Mouse (Mus musculus): ENCODE results near the gene Clptm1. TPM values are rescaled to one million over a fixed set of nuclear protein-coding genes. Genes with fewer than 3 reads are reported as not detected.
"Not testable (repeated sequence)": the region's sequence is repeated elsewhere in the genome, so short reads cannot be mapped to it uniquely, and the experiment has no call there.

Gene Clptm1
- total RNA-seq, 2 experiments from 2014 or later, result 131 to 144 TPM

DNA sequence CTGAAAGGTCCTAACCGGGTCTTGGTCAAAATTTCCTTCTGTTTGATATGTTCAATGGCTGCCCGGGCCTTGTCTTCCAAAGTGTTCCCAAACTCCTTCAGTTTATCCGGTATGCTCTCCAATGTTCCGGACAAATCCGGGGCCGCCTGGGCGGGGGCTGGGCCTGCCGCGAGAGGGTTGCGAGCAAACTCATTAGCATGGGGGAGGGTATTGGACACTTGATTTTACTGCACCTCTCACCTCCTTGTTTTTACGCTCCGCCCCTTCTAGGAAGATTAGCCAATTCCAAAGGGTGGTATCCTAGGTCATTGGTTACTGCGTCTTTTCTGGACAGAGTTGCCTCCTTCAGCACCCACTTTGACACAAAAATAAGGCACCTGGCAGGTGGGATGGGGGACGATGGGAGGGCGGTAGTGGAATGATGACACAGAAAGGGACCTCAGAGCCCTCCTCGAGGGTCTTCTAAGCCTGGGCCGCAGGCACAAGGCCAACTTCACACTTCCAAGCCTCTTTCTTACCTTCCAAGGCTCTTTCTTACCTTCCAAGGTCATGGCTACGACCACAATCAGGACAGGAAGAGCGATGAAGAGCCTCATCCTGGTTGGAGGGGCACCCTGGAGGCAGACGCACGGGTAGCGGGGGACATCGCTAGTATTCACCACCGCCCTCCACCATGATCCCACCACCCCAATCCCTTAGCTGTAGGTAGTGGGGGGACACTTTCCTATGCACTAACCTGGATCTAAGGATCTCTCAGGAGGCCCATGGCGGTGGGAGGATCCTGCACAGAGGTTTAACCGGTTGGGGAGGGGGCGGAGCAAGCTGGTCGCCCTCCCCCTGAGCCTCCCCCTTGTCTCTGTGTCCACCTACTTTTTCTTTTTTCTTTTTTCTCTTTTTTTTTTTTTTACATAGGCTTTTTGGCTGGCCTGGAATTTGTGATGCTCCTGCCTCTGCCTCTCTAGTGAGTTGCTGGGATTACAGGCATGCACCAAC is 27.3 kb upstream of the Clptm1 start, which contains the start of gene Apoc1:
Apoc1 (minus strand) TSS at position 788 of the 993 bp plus-strand sequence.
- no peak for DNase-seq

GRCm38 (mm10) chr7:19691434-19691833 is 26.6 kb upstream of the Clptm1 start:
- DNase-seq, result no peak

DNA sequence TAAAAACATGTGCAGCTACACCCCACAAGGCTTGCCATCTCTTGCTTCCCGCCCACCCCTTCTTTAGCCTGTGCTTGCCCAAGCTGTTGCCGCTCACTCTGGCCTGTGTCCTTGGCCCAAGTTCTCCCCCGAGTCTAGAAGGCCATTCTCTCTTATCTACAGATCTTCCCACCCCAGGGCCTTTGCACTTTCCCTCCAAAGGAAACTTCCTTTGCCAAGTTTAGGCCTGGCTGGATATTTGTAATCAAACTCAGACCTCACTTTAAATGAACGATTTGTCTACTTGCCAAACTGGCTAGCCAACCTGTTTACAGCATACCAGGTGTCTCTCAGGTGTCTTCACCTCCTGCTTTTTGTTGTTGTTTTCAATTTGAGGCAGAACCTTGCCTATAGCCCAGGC is 26.0 kb upstream of the Clptm1 start:
- no peak for DNase-seq

- DNase-seq, result no peak
Observed at GRCm38 (mm10) chr7:19688611-19689010, 23.8 kb upstream of the Clptm1 start.

DNA sequence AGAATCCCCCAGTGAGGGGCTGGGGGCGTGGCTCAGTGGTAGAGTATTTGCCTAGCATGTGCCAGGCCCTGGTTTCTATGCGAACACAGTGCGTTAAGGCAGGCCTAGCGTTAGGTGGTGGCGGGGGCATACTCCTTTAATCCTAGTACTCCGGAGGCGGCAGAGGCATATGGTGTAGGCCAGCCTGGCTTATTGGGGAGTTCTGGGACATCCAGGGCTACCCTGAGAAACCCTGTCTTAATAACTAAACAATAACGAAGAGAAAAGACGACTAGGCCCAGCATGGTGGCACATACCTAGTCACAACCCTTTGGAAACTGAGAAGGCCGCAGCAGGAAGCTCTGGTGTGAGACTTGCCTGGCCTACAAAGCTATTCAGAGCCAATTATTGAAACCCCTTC is 23.3 kb upstream of the Clptm1 start:
- no peak for DNase-seq

DNA sequence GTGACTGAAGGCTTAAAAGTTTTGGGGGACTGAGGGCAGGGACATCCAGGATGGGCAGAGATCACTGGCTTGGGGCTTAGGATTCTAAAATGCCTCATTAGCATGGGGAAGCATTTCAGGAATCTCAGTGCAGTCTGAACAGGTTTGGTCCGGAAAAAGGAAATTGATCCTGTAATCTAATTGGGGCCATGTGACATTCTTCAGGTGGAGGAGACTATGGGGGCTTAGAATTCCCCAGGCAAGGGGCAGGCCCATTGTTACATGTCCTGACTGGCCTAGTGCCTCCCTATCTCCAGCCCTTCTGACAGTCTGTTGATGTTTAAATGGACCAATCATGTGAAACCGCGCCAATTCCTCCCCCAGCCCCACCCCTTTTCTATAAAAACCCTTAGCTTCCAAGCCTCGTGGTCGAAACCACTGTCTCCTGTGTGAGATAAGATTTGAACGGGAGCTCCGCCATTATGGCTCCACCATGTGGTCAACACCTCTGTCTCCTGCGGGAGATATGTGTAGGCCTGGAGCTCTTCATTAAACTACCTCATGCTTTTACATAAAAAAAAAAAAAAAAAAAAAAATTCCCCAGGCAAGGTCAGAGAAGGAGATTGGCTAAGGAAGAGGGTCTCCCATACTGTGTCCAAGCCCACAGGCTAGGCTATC is 22.2 kb upstream of the Clptm1 start:
- DNase-seq, result not testable (repeated sequence)

DNA sequence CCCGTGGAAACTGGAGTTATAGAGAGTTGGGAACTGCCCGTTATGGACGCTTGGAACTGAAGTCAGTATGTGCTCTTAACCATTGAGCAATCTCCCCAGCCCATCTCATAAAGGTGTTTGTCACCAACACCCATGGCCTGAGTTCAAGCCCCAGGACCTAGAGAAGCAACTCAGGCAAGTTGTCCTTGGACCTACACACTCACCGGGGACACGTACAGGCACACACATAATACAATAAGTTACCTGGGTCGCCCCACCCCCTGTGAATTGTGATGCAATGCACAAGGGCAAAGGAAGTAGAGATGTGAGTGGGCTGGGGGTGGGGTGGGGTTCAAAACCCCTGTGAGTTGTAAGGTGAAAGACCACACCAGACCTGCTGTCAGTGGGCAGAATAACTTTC is 21.7 kb upstream of the Clptm1 start:
- no peak for DNase-seq

GRCm38 (mm10) chr7:19685374-19685773 is 20.5 kb upstream of the Clptm1 start:
- no peak for DNase-seq

GRCm38 (mm10) chr7:19683771-19684201 is 19.0 kb upstream of the Clptm1 start:
- DNase-seq, result no peak

- DNase-seq, result no peak
Observed at GRCm38 (mm10) chr7:19682979-19683378, 18.1 kb upstream of the Clptm1 start.

GRCm38 (mm10) chr7:19681202-19681694 is 16.4 kb upstream of the Clptm1 start, which contains the start of the genes Gm44805 and Apoc4:
TSS of gene Gm44805 (minus strand) at chr7:19681423.
TSS of gene Apoc4 (minus strand) at chr7:19681479.
- no peak for DNase-seq

DNA sequence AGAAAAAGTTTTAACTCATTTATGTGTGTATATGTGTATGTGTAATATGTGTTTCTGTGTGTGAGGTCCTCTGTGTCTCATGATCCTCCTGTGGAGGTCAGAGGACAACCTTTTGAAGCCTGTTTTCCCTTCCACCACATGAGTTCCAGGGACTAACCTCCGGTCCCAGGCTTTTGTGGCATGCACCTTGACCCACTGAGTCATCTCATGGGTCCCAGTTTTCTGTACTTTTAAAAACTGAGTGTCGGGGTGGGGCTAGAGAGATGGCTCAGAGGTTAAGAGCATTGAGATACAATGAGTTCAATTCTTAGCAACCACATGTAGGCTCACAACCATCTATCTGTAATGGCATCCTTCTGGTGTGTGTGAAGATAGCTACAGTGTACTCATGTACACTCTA is 15.9 kb upstream of the Clptm1 start:
- no peak for DNase-seq

GRCm38 (mm10) chr7:19678901-19679300 is 14.1 kb upstream of the Clptm1 start:
- DNase-seq, result no peak

- DNase-seq, result no peak
Observed at GRCm38 (mm10) chr7:19677872-19678271, 13.0 kb upstream of the Clptm1 start, which contains the start of gene Apoc2. TSS of gene Apoc2 (minus strand) at chr7:19677941.

DNA sequence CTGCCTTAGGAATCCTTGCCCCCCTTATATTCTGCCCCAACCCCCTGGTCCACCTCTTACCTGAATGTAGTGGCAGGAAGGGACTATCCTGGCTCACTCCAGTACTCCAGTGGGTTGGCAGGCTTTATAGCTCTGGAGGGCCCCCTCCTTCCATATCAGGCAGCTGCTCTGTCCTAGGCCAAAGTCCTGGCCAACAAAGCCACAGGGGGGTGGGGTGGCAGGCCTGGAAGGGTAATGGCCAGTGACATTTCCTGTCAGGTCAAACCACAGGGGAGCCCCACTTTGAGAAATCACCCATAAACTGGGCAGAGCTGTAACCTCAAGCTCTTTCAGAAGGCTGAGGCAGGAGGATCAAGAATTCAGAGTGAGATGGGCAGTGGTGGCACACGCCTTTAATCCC is 11.8 kb upstream of the Clptm1 start:
- no peak for DNase-seq

- DNase-seq, result no peak
Observed at GRCm38 (mm10) chr7:19675824-19676223, 11.0 kb upstream of the Clptm1 start.

DNA sequence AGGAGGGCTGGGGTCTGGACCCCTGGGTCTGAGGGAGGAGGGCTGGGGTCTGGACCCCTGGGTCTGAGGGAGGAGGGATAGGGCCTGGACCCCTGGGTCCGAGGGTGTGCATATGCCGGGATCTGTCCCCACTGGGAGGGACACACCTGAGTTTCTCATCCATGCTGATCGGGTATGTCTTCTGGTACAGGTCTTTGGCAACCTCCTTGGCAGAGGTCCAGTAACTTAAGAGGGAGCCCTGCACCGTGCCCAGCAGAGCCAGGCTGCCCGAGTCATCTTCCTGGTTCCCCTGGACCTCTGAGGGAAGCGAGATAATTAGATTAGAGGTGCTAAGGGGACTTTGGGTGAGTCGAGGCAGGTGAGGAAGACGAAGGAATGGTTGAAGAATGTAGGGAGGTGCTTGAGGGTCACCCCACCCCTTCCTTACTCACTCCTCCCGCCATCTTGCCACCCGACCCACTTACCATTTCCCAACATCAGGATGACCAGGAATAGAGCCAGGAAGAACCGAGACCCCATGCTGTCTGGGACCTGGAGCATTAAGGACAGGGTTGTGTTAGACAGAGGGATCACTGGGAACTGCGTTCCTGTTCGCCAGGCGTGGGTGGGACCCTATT is 8.4 kb upstream of the Clptm1 start:
- no peak for DNase-seq

DNA sequence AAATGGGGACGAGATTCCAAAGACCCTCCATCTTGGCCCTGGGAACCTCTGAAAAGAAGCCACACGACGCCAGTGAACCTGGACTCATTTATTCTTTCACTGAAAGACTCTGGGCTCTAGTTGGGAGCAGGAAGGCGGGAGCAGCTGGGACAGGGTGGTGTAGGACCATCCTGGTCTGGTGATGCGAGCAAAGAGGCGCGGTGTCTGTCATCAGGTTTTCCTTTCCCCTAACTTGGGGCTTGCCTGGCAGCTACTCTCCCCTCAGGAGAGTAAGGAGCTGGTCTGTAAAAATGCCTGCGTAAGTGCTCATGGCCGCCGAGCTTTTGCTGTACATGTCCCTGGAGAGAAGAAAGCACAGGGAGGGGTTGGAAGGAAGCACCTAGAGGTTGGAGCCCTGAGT is 6.7 kb upstream of the Clptm1 start:
- no peak for DNase-seq

- DNase-seq, result peak; percentile 87 to 90
Observed at GRCm38 (mm10) chr7:19668947-19669721, 4.3 kb upstream of the Clptm1 start.

GRCm38 (mm10) chr7:19667434-19667833 is 2.6 kb upstream of the Clptm1 start:
- no peak for DNase-seq

- no peak for DNase-seq
Observed at GRCm38 (mm10) chr7:19666750-19667149, 1.9 kb upstream of the Clptm1 start.

GRCm38 (mm10) chr7:19664455-19664954 is 328 bp downstream of the Clptm1 start:
- no peak for DNase-seq
